Mouse (Mus musculus): Measurements from ENCODE around the gene Btnl10.

DNA sequence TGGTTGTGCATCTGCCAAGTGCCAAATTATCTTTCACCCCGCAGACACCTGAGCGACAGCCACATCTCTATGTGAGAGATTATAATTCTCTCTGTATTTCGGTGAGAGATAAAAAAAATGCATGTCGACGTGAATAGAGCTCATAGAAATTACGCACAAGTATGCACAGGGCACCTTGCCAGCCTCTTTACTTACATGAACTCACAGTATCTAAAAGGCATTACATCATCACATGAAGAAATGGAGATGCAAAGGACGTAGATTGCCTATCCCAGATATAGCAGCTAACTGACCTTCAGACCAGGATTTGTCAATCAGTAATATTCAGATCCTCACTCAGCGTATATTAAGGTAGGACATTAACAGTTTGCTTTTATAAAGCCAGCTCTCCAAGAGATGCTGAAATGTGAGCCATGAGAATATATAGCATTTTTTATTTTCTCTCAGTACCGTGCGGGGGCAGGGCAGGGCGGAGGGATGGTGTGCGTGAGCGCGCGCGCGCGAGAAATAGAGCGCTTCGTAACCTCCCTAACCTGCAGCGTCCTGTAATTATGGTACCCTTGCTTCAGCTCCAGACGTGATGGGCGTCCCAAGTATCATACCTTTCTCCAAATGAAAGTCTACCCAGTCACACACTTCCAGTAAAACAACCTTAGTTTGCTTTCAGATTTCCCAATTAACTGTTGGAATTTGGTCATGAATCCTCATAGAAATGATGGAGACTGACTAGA, 30.3 kb downstream of the Btnl10 start:
- no peak for TF ChIP-seq POLR2A (IDR thresholded peaks at IDR 0.05; ENCODE audit: insufficient read length, low read depth)
- TF ChIP-seq TCF12 (IDR thresholded peaks at IDR 0.05; ENCODE audit: insufficient read depth, poor library complexity, severe bottlenecking): no peak
- no peak for TF ChIP-seq POLR2AphosphoS2 (IDR thresholded peaks at IDR 0.05; ENCODE audit: insufficient read length, low read depth)
- no peak for TF ChIP-seq USF1 (IDR thresholded peaks at IDR 0.05; ENCODE audit: low read depth)
- TF ChIP-seq REST (IDR thresholded peaks at IDR 0.05; ENCODE audit: insufficient read depth, insufficient read length): no peak
- no peak for TF ChIP-seq TCF3 (IDR thresholded peaks at IDR 0.05; ENCODE audit: insufficient read length, low read depth)
- TF ChIP-seq MYOG (IDR thresholded peaks at IDR 0.05; ENCODE audit: control insufficient read depth in 1 of 3, insufficient read depth in 1 of 3, insufficient read length in 2 of 3, low read depth in 2 of 3): no peak
- no peak for TF ChIP-seq CEBPB (IDR thresholded peaks at IDR 0.05; ENCODE audit: insufficient read depth, poor library complexity, severe bottlenecking)
- TF ChIP-seq SRF (IDR thresholded peaks at IDR 0.05; ENCODE audit: control insufficient read depth, insufficient read length, low read depth): no peak
- no peak for TF ChIP-seq E2F4 (IDR thresholded peaks at IDR 0.05; ENCODE audit: insufficient read depth)
- TF ChIP-seq MAX (IDR thresholded peaks at IDR 0.05; ENCODE audit: low read depth): no peak
